Mouse (Mus musculus) layer of hippocampus, adult 2 months (tissue): ENCODE measurements around the gene Tent4b. TPM values are rescaled to one million over a fixed set of nuclear protein-coding genes. Genes with fewer than 3 reads are reported as not detected.

Source experiments
- DNase-seq, 2 experiments: peaks; one replicate each; pipeline ENCODE4 v3.0.0; 2022; ENCODE audit warnings: low spot score in 2 of 2
- H3K27ac ChIP-seq: fragments of 200-600 bp; 2 replicates; pipeline ENCODE4 v1.8.1; 2022
- H3K4me3 ChIP-seq: fragments of 200-600 bp; 2 replicates; pipeline ENCODE4 v1.8.1; 2022; ENCODE audit warnings: mild to moderate bottlenecking
- CTCF ChIP-seq: fragments of 200-600 bp; conservative IDR thresholded peaks from 2 replicates; pipeline ENCODE4 v1.8.1; 2022; ENCODE audit warnings: antibody characterized with exemption, mild to moderate bottlenecking, moderate library complexity
- total RNA-seq, 2 experiments: library from RNA; stranded (reverse); gene quantifications; 2 replicates each; pipeline ENCODE4 v1.2.3; 2021

The Tent4b gene
- total RNA-seq, 2 experiments from 2014 or later: 37.3 to 37.5 TPM

GRCm38 (mm10) chr8:88306511-88306910, 107.5 kb downstream of the Tent4b start:
- Histone ChIP-seq H3K27ac (no peak overlapping the region), H3K4me3 (no peak overlapping the region)
- peak; percentile 44 for TF ChIP-seq CTCF
- no peak for DNase-seq

GRCm38 (mm10) chr8:88307736-88308135, 108.7 kb downstream of the Tent4b start:
- no peak for DNase-seq

More at GRCm38 (mm10) chr8:88307736-88308135, 108.7 kb downstream of the Tent4b start:
- TF ChIP-seq CTCF: no peak
- H3K27ac ChIP-seq: no peak overlapping the region
- no peak overlapping the region for H3K4me3 ChIP-seq

Other genes with a start within 250 kb of the Tent4b start
- gene Zfp423, start 239.6 kb upstream of the Tent4b start, total RNA-seq: 10 to 100 TPM; 24.0 to 26.6 TPM
- 10 to 100 TPM; 30.7 to 32.1 TPM for gene Cnep1r1, start 80.4 kb upstream of the Tent4b start, total RNA-seq
- gene Heatr3, start 61.4 kb upstream of the Tent4b start, total RNA-seq: 10 to 100 TPM; 30.0 to 32.9 TPM
- gene Adcy7, start 73.2 kb downstream of the Tent4b start, total RNA-seq: 1 to 10 TPM; 2.1 to 2.6 TPM
- 10 to 100 TPM; 57.0 to 58.4 TPM for gene Brd7, start 163.0 kb downstream of the Tent4b start, total RNA-seq